Mouse (Mus musculus) left cerebral cortex, adult 9 months (tissue): ENCODE data around the gene Pdxp.
A peak's percentile ranks its signal among the peaks of the same experiment; 100 is the strongest.
"Not testable (repeated sequence)": the region's sequence is repeated elsewhere in the genome, so short reads cannot be mapped to it uniquely, and the experiment has no call there.

Experiments
- DNase-seq, 2 experiments: peaks; one replicate each; pipeline ENCODE4 v3.0.0; 2022; ENCODE audit warnings: low spot score in 2 of 2

The Pdxp gene

DNA sequence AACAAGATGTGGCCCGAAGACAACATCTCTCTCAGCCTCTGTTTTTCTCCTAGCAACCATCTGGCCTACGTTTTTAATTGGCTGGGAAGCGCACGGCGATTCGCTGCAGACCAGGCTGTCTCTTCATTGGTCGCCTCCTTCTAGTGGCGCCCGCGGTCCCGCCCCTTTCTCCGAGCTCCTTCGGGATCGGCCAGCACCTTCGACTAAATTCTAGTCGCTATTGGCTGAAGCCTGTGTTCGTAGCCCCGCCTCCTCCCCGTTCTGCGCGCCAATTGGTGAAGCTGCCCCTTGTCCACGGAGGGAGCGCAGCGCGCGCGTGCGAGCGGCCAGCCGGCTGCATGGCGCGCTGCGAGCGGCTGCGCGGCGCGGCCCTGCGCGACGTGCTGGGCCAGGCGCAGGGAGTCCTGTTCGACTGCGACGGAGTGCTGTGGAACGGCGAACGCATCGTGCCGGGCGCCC is at the start of gene Pdxp:
Gene Pdxp, plus strand, starts transcription at position 288 of the 459 bp plus-strand sequence.
- peak; percentile 97 for DNase-seq

DNA sequence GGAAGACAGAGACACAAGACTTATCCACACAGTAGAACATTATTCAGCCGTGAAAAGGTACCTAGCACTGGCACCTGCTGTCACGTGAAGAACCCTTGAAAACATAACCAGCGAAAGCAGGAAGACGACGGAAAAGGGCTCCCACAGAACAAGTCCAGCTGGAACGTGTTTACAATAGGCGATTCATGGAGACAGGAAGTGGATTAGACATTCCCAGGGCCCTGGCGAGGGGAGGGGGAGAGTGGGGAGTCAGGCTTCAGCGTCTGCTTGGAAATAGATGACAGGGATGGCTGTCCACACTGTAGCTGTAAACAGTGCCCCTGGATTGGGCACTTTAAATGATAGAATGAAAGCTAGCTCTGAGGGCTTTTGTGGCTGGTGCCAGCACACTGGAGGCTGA is 45.3 kb upstream of the Pdxp start:
- no peak for DNase-seq

DNA sequence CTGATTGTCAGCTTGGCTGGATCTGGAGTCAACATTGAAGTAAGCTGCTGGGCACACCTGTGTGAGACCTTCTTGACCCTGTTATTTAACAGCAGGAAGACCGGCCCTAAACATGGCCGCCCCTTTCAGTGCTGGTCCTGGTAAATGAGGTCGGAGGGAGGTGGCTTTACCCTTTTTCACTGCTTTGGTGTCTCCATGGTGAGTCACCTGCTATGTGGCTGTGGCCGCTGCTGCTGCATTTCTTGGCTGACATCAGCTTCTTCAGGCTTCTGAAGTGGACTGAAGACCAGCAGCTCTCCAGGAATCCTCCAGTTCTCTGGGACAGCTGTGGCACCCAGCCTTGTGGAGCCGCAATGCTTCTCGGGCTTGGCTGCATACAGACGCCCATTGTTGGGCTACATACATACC is 44.9 kb upstream of the Pdxp start:
- no peak for DNase-seq

DNA sequence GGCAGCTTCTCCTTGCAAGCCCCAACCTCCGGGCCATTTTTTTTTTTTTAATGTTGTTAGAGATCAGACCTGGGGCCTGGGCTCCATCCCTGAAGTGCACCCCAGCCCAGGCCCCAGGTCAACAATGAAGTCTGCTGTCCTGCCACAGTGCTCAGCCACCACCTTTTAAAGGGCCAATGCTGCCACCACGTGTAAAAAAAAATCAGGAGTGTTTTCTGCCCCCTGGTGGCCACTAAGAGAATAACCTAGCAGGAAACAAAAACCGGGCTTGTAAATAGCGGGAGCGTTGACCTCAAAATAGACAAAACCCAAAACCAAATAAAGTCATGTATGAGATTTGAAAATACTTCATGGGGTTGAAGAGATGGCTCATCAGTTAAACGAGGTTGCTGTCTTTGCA is 43.9 kb upstream of the Pdxp start:
- no peak for DNase-seq

DNA sequence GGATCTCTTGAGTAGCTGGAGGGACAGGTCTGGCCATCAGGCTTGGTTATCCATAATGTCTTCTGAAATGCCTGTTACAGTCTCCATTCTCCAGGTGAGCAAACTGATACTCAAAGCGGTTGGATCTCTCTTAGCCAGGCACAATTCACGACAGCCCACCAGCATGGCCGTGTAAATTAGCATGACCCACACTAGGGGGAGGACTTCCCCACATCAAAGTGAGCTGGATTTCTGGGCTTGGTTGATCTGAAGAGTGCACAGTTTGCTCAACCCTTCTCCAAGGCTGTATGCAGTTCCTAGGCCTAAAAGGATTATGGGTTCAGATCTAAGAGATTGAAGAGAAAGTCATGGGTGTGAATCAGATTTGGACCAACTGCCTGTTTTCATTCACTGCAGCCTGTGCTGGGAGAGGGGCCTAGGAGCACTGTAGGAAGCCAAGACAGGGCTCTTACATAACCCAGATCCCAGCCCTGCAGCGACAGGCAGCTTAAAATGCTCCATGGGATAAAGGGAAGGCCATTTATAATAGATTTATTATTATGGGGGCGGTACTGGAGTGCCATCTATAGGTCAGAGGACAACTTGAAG is 41.6 kb upstream of the Pdxp start:
- no peak for DNase-seq

DNA sequence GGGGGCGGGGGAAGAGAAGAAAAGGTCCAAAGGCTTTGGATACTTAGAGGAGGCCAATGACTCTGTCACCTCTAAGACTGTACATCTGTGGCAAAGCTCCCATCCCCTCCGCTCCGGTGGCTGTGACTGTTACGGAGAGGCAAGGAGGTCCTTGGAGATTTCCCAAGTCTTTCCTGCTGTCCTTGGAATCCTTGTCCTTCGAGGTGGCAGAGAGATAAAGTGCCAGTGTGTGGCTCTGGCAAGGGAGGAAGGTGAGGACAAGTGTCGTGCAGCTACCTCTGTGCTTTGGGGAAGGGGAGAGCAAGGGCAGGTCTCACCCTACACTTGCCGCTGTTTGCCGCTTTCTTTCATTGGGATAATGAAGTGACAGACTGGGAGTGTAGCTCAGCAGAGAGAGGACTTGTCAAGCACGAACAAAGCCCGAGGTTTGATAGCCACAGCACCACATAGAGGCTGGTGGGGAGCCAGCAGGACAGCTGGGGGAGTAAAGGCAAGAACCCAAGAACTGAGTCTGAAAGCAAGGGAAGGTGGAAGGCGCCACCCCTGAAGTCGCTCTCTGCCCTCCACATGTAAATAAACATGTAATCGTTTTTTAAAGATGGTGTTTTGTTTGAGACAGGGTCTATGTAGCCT is 39.8 kb upstream of the Pdxp start:
- no peak for DNase-seq

DNA sequence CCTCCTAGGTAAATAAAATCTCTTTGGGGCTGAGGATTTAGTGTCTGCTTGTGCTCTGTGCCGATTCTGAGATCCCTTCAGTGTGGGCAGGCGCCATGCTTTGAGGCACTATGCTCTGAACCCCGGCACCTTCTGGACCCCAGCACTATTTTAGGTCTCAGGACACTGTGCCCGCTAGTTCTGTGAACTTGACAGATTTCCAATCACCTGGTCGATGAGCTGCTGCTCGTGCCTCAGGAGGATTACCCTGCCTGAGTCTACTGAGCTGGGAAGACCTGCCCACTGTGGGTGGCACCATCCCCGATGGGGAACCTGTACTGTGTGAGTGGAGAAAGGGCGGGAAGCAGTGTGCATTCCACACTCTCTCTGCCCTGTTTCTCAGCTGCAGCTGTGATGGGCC is 38.7 kb upstream of the Pdxp start:
- no peak for DNase-seq

DNA sequence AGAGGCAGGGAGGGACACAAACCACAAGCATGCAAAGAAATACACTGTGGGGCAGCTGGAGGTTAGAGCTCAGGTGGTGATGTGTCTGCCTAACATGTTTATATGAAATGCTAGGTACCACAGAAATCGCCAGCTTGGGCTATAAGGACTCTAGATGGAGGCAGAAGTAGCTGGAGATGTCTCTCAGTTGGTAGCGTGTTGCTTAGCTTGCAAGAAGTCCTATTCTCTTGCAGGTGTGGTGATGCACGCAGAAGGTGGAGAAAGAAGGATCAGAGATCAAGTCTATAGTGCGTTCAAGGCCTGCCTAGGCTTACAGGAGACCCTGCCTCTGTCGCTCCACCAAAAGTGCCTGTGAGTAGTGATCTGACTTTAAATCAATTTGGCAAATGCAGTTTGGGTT is 38.2 kb upstream of the Pdxp start:
- no peak for DNase-seq

DNA sequence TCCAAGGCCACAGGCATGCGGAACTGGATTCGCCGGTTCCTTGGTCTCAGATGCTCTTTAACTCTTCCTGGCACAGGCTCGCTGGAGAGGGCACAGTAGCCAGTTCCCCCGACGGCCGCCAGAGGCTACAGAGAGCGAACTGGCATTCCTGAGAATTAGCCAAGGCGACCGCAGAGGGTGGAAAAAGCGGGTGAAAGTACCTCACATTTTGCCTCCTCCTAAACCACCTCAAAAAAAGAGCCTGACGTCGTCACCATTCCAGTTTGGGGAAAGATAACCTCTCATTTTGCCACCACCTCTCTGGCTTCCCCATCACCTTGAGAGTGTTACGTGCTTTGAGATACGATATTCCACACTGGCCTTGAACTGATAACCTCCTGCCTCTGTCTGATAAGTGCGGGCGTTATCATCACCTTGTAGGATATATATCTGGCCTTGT is 37.4 kb upstream of the Pdxp start:
- peak; percentile 65 to 85 for DNase-seq

DNA sequence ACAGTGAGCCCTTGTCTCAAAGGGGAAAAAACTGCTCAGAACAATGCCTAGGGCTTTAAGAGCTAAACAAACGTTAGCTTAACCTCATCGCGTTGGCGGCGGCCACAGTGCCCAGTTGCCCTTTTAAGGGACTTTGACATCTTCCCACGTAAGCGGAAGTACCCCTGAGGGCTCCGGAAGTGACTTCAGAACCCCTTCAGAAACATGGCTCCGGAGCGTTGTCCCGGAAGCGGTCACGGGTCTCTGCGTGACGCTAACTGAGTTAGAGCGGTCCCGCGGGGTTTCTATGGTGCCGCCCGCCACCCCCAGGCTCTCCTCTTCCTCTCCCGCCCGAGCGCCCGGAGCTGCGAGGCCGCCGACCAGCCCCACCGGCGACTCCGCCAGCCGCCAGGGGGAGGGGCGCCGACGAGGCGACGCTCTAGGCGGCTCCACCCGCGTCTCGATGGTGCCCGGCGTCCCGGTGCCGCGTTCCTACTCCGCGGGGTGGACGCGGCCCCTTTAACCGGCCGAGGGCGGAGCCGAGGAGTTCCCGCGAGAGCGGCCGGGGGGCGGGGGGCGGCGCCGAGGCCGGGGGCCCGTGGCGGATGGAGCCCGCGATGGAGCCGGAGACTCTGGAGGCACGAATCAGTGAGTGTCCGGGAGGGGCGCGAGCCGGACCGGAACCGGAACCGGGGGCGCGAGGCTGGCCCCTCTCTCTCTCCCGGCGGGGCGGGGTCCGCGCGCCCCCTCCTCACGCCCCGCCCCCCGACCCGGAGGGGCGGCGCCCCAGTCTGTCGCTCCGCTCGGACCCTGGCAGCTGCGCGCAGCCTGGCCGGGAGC is 36.5 kb upstream of the Pdxp start, which contains the start of gene Gga1:
Gene Gga1, plus strand, starts transcription at position 200 of the 819 bp plus-strand sequence.
- peak; percentile 94 to 97 for DNase-seq

DNA sequence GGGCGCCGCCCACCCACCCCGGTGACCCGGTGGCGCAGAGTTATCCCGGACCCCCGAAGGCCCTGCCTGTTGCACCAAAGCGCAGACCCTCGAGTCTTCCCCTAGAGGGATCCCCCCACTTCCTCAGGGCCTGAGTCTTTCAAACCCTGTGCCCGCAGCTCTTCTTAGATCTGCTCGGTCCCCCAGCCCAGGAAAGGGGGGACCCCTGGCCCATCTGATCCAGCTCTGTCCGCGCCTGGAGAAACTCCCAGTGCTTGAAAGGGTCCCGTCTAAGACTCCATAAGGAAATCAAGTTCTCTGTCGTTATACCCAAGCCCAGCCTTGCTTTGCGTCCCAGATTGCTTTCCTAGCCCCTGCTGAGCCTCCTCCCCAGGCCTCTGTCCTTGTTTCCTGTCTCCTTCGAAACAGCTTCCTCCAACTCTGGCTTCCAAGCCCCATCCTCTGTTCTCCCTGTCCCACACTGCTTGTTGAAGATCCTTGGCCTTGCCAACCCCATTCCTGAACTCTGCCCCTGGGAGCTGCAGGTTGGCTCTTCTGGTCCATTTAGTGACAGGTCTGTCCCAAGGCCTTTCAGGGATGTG is 35.8 kb upstream of the Pdxp start:
- no peak for DNase-seq

DNA sequence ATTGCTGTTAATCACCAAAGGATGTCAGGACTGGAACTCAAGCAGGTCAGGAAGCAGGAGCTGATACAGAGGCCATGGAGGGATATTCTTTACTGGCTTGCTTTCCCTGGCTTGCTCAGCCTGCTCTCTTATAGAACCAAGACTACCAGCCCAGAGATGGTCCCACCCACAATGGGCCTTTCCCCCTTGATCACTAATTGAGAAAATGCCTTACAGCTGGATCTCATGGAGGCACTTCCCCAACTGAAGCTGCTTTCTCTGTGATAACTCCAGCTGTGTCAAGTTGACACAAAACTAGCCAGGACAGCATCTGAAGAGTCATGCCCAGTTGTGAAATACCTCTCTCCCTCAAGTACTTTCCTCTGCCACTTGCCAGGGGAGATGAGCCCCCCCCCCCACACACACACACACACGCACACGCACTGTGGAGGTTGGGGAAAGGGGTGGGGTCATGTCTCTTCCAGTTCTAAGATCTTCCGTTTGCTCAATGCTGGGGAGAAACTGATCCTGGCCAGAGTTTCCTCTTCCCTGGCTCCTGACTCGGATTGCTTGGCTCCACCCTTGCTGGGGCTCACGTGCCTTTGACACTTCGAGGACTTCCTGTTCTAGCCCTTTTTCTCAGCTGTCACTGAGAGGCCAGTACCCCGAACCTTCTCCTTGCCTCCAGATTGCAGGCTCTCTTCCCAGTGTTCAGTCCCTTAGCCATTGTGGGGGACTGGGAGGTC is 34.8 kb upstream of the Pdxp start:
- DNase-seq: not testable (repeated sequence)

DNA sequence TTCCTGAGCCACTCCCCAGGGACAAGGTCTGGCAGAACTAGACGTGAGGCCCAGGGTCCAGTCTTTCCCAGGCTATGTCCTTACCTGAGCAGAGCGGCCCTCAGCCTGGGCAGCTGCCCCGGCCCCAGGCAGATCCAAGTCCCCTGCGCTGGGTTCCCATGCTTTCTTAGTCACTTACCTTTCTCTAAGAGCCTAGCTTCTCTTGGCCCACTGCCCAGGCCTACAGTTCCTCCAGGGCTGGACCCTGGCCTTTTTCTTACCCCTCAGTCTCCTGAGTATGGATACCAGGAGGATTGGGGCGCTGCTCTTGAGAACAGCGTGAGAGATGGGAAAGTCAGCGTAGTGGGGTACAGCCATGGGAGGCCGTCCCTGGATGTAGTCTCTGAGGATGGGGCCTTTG is 33.3 kb upstream of the Pdxp start:
- DNase-seq: no peak

DNA sequence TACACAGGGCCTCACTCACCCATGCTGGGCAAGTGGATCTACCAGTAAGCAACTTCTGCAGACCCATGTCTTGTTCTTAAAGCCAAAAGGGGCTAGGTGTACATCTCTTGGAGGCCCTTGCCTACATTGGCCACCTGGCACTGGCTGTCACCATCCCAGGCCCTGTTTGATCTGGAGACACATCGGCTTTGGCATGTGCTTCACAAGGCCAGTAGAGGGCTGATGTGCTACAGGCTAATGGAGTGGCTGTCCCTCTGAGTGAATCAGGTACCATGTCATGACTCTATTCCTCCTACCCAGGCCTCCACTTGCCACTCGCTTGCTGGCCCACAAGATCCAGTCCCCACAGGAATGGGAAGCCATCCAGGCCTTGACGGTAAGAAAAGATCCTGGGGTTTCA is 31.9 kb upstream of the Pdxp start:
- DNase-seq: no peak

DNA sequence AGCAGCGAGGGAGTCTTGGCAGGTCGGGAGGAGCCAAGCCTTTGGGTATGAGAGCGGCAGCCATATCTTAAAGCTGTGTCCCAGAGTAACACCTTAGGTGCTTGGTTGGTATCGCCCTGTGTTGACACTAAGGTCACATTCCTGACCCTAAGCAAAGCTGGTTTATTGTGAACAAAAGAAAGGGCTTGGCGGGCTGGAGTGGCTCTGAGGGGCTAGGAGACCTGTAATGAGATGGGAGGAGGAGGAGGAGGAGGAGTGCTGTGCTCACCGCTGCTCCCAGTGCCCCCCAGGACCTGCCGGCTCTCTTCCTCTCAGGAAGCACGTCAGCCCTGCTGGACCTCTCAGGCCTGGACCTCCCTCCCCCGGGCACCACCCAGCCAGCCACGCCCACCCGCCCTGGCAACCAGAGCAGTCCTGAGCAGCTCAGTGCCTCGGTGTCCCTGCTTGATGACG is 24.3 kb upstream of the Pdxp start:
- no peak for DNase-seq

DNA sequence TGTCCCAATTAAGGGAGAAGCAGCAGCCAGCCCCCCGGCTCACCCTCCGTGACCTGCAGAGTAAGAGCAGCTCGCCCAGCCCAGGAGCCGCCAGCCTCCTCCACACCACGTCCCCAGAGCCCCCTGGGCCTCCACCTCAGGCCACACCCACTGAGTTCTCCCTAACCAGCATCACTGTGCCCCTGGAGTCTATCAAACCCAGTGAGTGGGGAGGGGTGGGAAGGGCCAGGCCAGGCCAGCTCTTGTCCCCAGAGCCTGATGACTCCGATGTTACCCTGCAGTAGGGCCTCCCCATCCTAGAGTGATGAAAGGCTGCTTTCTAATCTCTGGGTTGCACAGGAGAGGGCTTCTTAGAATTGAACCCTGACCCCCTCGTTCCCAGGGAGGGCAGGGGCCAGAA is 21.3 kb upstream of the Pdxp start:
- DNase-seq: no peak

DNA sequence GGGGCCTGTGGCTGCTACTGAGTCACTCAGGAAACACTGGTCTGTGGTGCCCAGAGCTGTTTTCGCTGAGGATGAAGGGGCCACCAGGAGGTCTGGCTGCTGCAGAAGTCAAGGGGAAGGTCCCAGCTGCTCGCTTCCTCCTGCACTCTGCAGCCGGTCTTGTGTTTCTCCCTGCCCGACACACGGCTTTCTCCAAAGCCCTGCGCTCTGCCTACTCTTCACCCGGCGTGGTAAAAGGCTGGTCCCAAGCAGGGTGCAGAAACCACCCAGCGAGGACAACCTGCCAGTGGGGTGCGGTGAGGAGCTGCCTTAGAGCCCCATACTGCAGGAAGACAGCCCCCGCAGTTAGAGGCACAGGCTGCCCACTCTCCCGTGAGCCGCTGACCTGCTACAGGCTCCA is 19.0 kb upstream of the Pdxp start:
- DNase-seq: no peak

DNA sequence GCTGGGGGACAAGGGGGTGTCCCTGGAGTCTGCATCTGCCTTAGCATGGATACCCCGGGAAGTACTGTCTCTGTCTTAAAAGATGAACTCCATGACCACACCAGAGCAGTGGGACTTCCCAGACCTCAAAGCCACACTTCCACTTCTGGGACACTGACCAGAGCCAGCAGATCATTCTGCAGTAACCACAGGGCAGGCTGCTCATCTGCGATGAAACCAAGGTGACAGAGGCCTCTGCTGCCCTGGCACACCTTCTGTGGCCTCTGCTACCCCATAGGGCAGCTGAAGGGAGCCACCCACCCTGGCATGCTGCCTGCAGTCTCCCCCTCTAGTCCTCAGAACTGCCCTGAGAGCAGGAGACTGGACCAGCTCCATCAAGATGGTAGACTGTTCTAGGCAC is 18.0 kb upstream of the Pdxp start:
- DNase-seq: no peak

DNA sequence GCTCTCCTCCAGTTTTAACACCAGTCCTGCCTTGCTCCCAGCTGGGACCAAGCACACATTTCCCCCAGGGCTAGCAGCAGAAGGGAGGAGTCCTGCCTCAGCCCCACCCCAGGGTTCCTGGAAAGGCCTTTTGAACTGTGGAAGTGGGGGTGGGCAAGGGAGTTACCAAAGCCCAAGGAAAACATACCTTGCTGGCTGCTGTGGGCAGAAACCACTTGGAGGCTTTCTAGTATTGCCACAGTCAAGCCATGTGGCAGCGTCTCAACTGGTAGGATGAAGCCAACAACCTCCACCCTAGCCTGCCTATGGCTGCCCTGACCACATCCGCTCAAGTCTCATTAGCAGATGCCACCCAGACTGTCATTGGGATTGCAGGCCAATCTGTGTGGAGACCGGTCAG is 17.6 kb upstream of the Pdxp start:
- no peak for DNase-seq

DNA sequence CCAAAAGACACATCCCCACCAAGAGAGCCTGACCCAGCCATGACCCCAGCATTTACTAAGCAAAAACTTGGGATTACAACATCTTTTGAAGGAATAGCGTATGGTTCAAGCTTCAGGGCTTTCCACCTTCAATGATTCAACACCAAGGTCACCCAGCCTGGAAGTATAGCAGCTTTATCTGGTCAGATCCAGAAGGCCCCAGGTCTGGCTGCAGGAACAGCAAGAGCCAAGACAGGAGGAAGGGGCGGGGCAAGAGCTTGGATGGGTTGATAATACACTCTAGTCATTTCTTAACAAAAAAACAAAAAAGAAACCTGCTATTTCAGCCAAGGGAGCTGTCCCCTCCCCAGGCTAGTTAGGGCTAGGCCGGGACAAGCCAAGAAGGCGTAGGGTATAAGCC is 16.2 kb upstream of the Pdxp start:
- DNase-seq: no peak

DNA sequence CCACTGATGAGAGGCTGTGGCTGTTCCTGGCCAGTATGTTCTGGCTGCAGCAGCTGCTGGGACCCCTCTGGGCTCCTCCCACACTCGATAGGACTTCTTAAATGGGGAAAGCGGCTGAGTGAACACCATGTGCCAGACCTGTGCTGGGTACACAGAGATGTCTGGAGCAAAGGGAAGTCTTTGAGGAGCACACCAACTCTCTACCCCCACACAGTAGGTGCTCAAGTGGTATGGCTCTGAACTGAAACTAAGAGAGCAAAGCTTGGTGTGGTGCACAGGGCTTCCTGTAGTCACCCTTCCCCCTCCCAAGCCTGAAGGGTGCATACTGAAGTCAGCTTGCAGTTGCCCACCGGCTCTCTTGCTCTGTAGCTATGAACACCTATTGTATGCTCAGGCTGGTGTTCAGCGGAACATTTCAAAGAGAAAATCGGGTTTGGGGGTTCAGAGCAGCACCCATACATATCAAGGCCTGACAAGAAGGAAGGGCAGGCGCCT is 15.2 kb upstream of the Pdxp start:
- no peak for DNase-seq

DNA sequence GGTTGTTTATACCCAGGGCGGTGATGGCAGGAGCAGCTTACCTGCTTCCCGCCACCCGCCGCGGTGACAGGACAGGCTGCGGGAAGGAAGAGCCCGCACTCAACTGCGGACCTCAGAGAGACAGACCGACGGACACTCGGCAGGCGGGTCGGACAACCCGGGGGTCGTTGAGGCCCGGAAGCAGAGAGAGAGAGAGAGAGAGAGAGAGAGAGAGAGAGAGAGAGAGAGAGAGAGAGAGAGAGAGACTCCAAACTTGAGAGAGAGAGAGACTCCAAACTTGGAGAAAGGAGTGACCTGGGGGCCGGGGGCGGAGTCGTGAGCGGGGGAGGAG is 14.3 kb upstream of the Pdxp start, which contains the start of gene Gm49510:
Gene Gm49510, plus strand, starts transcription at position 259 of the 331 bp plus-strand sequence.
- no peak for DNase-seq
